Mouse (Mus musculus): Measurements from ENCODE around the gene Ssr3. TPM values are rescaled to one million over a fixed set of nuclear protein-coding genes. Genes with fewer than 3 reads are reported as not detected.

Ssr3 gene
- polyA plus RNA-seq, 1 experiment from 2014 or later: 228 TPM

DNA sequence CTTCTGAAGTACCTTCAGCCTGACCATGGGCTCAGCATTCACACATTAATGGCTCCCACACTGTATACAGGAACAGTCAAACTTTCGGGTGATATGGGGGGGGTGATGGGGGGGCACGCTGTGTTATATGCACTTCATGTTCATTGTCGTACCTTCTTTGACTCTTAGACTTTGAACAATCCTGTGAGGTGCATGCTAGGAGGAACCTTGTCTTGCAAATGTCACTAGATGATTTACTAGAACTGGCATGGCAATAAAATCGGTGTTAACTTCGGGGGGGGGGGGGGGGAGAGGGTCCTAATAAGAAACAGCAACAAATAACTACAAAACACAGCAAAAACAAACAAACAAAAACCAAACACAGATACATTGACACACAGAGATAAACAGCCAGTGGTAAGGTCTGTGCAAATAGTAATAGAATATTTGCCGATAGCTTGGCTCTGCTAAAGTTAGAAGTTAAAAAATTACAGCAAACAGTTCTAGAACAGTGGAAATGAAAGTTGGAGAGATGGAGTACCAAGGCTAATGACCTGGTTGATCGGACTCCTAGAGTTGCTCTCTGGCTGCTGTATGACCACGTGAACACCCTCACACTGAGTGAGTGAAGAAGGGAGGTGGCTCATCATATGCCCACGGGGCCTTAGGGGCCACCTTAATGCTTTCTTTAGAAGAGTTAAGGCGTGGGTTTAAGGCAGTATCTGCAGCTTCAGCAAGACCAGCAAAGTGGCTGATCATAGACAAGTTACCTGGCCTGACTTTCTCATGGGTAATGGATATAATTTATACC, 26.3 kb downstream of the Ssr3 start:
- Histone ChIP-seq H3K27me3 (replicated peaks; ENCODE audit: control insufficient read depth, insufficient read depth, low read length) (no peaks in the 10 kb centered on the region), H3K9me3 (ENCODE audit: control insufficient read depth, low read length) (no peaks in the 10 kb centered on the region), H3K27ac (ENCODE audit: low read depth, low read length) (no peak overlapping the region), H3K36me3 (ENCODE audit: control insufficient read depth, insufficient read depth, low read length) (no peaks in the 10 kb centered on the region), H3K9ac (ENCODE audit: low read depth, low read length) (no peak overlapping the region), H3K4me1 (replicated peaks; ENCODE audit: control insufficient read depth, insufficient read depth, low read length) (no peaks in the 10 kb centered on the region), H3K4me3 (ENCODE audit: low read depth, low read length) (no peak overlapping the region), H3K4me2 (no peak overlapping the region)
- 90% methylated on average over 10 of the region's 10 CpGs for whole genome bisulfite sequencing
- no peak for ATAC-seq (replicated peaks; ENCODE audit: low FRiP score)
- no peak for DNase-seq (ENCODE audit: low spot score)

- H3K9ac ChIP-seq (ENCODE audit: low read depth, low read length): no peak overlapping the region
- no peak overlapping the region for H3K4me2 ChIP-seq
- DNase-seq (ENCODE audit: low spot score) (no peak), ATAC-seq (replicated peaks; ENCODE audit: low FRiP score) (no peak)
- H3K27ac ChIP-seq (ENCODE audit: low read depth, low read length): no peak overlapping the region
- H3K4me3 ChIP-seq (ENCODE audit: low read depth, low read length): no peak overlapping the region
- 82% methylated on average over 6 of the region's 6 CpGs for WGBS
- H3K4me1 ChIP-seq (replicated peaks; ENCODE audit: control insufficient read depth, insufficient read depth, low read length): no peaks in the 10 kb centered on the region; the same call in 1 of the 2 replicates
- no peaks in the 10 kb centered on the region for H3K36me3 ChIP-seq (ENCODE audit: control insufficient read depth, insufficient read depth, low read length)
- no peaks in the 10 kb centered on the region for H3K9me3 ChIP-seq (ENCODE audit: control insufficient read depth, low read length)
- H3K27me3 ChIP-seq (replicated peaks; ENCODE audit: control insufficient read depth, insufficient read depth, low read length): no peaks in the 10 kb centered on the region
Measured at GRCm38 (mm10) chr3:65365184-65365583, 27.2 kb downstream of the Ssr3 start.

DNA sequence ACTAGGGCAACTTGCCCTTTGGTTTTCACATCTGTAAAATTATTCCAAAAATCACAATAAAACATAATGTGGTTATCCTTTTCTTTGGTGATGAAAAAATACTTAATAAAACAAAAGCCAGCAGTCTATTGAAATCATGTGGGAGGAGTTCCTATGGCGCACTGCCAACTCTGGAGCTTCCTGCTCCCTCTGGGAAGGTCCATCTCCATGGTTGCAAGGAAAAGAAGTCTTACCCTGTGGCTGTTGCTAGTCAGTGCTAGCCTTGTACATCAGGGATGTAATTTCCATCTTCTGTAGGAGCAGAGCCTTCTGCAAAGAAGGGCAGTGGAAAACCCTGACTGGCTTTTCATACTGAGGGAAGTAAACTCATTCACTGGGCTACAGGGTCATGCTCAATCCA, 29.0 kb downstream of the Ssr3 start:
- Histone ChIP-seq H3K4me3 (ENCODE audit: low read depth, low read length) (no peak overlapping the region), H3K36me3 (ENCODE audit: control insufficient read depth, insufficient read depth, low read length) (no peaks in the 10 kb centered on the region), H3K27ac (ENCODE audit: low read depth, low read length) (no peak overlapping the region), H3K9ac (ENCODE audit: low read depth, low read length) (no peak overlapping the region), H3K4me1 (replicated peaks; ENCODE audit: control insufficient read depth, insufficient read depth, low read length) (no peaks in the 10 kb centered on the region; the same call in 1 of the 2 replicates), H3K9me3 (ENCODE audit: control insufficient read depth, low read length) (no peaks in the 10 kb centered on the region), H3K4me2 (no peak overlapping the region), H3K27me3 (replicated peaks; ENCODE audit: control insufficient read depth, insufficient read depth, low read length) (no peaks in the 10 kb centered on the region)
- DNase-seq (ENCODE audit: low spot score) (no peak), ATAC-seq (replicated peaks; ENCODE audit: low FRiP score) (no peak)
- 96% methylated on average over 1 of the region's 1 CpGs for WGBS

DNA sequence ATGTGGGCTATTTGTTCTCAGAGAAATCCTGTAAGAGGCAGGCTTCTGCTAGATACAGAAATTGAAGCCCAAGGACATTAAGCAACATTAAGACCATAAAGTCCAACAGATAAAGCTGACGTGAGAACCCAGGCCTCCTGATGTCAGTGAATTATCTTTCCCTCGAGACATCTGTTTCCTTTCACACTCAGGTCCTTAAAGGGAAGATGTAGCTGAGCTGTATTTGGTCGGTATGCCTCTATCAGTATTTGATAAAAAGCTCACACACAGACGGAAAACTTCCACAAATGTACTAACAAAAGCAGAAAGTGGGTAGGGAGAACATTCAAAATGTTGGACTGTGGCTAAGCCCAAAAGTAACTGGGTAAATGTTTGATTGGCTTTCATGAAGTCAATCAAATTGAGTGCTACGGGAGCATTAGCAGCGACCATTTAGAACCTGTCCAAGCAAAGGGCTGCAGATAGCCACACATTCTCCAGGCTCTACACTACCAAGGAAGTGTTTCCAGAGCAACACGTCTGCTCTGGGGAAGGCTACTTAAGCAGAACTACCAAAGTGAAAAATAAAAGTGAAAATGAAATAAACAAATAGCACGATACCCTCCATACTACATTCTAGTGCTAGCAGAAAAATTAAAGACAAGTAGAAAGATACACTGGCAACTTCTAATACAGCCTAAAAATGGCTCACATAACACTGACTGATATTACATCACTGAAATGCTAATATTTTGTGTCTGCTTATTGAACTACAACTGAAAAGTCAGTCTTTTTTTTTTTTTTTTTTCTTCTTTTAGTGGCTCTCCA, 32.1 kb downstream of the Ssr3 start:
- Histone ChIP-seq H3K9me3 (ENCODE audit: control insufficient read depth, low read length) (no peaks in the 10 kb centered on the region), H3K4me2 (no peak overlapping the region; the same call in 1 of the 2 replicates), H3K4me1 (replicated peaks; ENCODE audit: control insufficient read depth, insufficient read depth, low read length) (no peaks in the 10 kb centered on the region; the same call in 1 of the 2 replicates), H3K9ac (ENCODE audit: low read depth, low read length) (no peak overlapping the region), H3K27me3 (replicated peaks; ENCODE audit: control insufficient read depth, insufficient read depth, low read length) (no peaks in the 10 kb centered on the region), H3K4me3 (ENCODE audit: low read depth, low read length) (no peak overlapping the region), H3K27ac (ENCODE audit: low read depth, low read length) (no peak overlapping the region; the same call in 1 of the 2 replicates), H3K36me3 (ENCODE audit: control insufficient read depth, insufficient read depth, low read length) (no peaks in the 10 kb centered on the region)
- 31% methylated on average over 8 of the region's 8 CpGs for WGBS
- DNase-seq (ENCODE audit: low spot score) (no peak), ATAC-seq (replicated peaks; ENCODE audit: low FRiP score) (no peak)

DNA sequence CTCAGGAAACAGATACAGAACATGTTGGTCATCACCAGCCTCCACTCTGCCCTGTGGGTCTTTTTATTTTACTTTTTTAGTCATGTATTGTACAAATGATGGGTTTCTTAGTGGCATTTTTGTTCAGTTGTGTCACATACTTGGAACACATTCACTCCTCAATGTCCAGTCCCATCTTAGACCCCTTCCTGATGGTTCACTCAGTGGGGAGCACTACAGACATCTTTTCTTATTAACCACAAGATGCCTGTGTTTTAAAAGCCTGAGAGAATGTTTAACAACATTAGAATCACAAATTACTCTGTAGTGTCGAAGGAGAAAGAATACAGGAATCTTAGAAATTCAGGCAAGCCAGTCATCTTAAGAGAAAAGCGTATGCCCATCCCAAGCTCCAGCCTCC, 33.6 kb downstream of the Ssr3 start:
- Histone ChIP-seq H3K27ac (ENCODE audit: low read depth, low read length) (no peak overlapping the region), H3K4me1 (replicated peaks; ENCODE audit: control insufficient read depth, insufficient read depth, low read length) (no peaks in the 10 kb centered on the region; the same call in 1 of the 2 replicates), H3K4me2 (no peak overlapping the region), H3K36me3 (ENCODE audit: control insufficient read depth, insufficient read depth, low read length) (no peaks in the 10 kb centered on the region), H3K27me3 (replicated peaks; ENCODE audit: control insufficient read depth, insufficient read depth, low read length) (no peaks in the 10 kb centered on the region), H3K9me3 (ENCODE audit: control insufficient read depth, low read length) (no peaks in the 10 kb centered on the region), H3K9ac (ENCODE audit: low read depth, low read length) (no peak overlapping the region), H3K4me3 (ENCODE audit: low read depth, low read length) (no peak overlapping the region)
- WGBS: 76% methylated on average over 2 of the region's 2 CpGs
- DNase-seq (ENCODE audit: low spot score): no peak
- no peak for ATAC-seq (replicated peaks; ENCODE audit: low FRiP score)

GRCm38 (mm10) chr3:65358275-65358674, 34.1 kb downstream of the Ssr3 start:
- no peak overlapping the region for H3K9ac ChIP-seq (ENCODE audit: low read depth, low read length)
- H3K9me3 ChIP-seq (ENCODE audit: control insufficient read depth, low read length): no peaks in the 10 kb centered on the region
- H3K36me3 ChIP-seq (ENCODE audit: control insufficient read depth, insufficient read depth, low read length): no peaks in the 10 kb centered on the region
- H3K4me1 ChIP-seq (replicated peaks; ENCODE audit: control insufficient read depth, insufficient read depth, low read length): no peaks in the 10 kb centered on the region; the same call in 1 of the 2 replicates
- ATAC-seq (replicated peaks; ENCODE audit: low FRiP score) (no peak), DNase-seq (ENCODE audit: low spot score) (no peak)
- no peaks in the 10 kb centered on the region for H3K27me3 ChIP-seq (replicated peaks; ENCODE audit: control insufficient read depth, insufficient read depth, low read length)
- no peak overlapping the region for H3K27ac ChIP-seq (ENCODE audit: low read depth, low read length)
- H3K4me2 ChIP-seq: no peak overlapping the region
- no peak overlapping the region for H3K4me3 ChIP-seq (ENCODE audit: low read depth, low read length)
- WGBS: 77% methylated on average over 2 of the region's 2 CpGs

- Histone ChIP-seq H3K4me2 (no peak overlapping the region), H3K9me3 (ENCODE audit: control insufficient read depth, low read length) (no peaks in the 10 kb centered on the region), H3K4me3 (ENCODE audit: low read depth, low read length) (no peak overlapping the region), H3K36me3 (ENCODE audit: control insufficient read depth, insufficient read depth, low read length) (no peaks in the 10 kb centered on the region), H3K27me3 (replicated peaks; ENCODE audit: control insufficient read depth, insufficient read depth, low read length) (no peaks in the 10 kb centered on the region), H3K4me1 (replicated peaks; ENCODE audit: control insufficient read depth, insufficient read depth, low read length) (no peaks in the 10 kb centered on the region; the same call in 1 of the 2 replicates), H3K27ac (ENCODE audit: low read depth, low read length) (no peak overlapping the region), H3K9ac (ENCODE audit: low read depth, low read length) (no peak overlapping the region)
- ATAC-seq (replicated peaks; ENCODE audit: low FRiP score): no peak
- no peak for DNase-seq (ENCODE audit: low spot score)
- 62% methylated on average over 6 of the region's 6 CpGs for WGBS
Measured at GRCm38 (mm10) chr3:65355479-65355878, 36.9 kb downstream of the Ssr3 start.

- no peaks in the 10 kb centered on the region for H3K9me3 ChIP-seq (ENCODE audit: control insufficient read depth, low read length)
- H3K4me2 ChIP-seq: no peak overlapping the region
- H3K4me3 ChIP-seq (ENCODE audit: low read depth, low read length): no peak overlapping the region
- no peak for ATAC-seq (replicated peaks; ENCODE audit: low FRiP score)
- H3K36me3 ChIP-seq (ENCODE audit: control insufficient read depth, insufficient read depth, low read length): no peaks in the 10 kb centered on the region
- 68% methylated on average over 10 of the region's 10 CpGs for WGBS
- H3K9ac ChIP-seq (ENCODE audit: low read depth, low read length): no peak overlapping the region
- no peak for DNase-seq (ENCODE audit: low spot score)
- H3K4me1 ChIP-seq (replicated peaks; ENCODE audit: control insufficient read depth, insufficient read depth, low read length): no peaks in the 10 kb centered on the region; the same call in 1 of the 2 replicates
- no peak overlapping the region for H3K27ac ChIP-seq (ENCODE audit: low read depth, low read length)
- H3K27me3 ChIP-seq (replicated peaks; ENCODE audit: control insufficient read depth, insufficient read depth, low read length): no peaks in the 10 kb centered on the region
Measured at GRCm38 (mm10) chr3:65353263-65354037, 39.0 kb downstream of the Ssr3 start.

Measured in liver, embryonic 11.5 days (tissue).